Mouse (Mus musculus): ENCODE measurements around the gene Sltm. TPM values are rescaled to one million over a fixed set of nuclear protein-coding genes. Genes with fewer than 3 reads are reported as not detected.

The Sltm gene
- polyA plus RNA-seq (2012; rRNA removed; ENCODE audit: low replicate concordance) = 6.5 and 9.1 TPM in 2 replicates

GRCm38 (mm10) chr9:70542305-70543041, at the start of gene Sltm:
Gene Sltm, plus strand, starts transcription at chr9:70542754.

DNA sequence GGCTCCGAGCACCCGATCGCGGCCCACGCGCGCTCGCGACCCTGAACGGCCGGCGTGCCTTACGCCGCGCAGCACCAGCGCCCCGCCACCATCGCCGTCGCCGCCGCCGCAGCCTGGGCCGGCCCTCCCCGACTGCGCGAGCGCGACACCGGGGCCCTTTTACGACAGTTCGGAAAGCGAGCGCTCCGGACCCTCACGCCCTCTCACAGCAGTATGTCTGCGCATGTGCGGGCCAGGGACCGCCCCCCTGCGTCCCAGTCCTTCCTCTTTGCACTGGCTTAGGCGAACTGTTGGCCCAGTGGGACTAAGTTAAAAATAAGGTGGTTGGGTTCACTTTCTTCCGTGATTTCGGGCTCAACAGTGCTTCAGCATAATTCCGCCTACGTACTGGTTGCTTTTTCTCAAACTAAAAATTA, 38.9 kb upstream of the Sltm start, which contains the start of gene Rnf111:
Gene Rnf111 (minus strand): TSS at position 100 of the 416 bp plus-strand sequence.

Other genes with a start within 250 kb of the Sltm start
- 2.6 and 2.7 TPM in 2 replicates for gene Ccnb2, start 121.2 kb upstream of the Sltm start, polyA plus RNA-seq (2012; rRNA removed; ENCODE audit: low replicate concordance)
- 55.2 and 57.3 TPM in 2 replicates for gene Rnf111, start 39.0 kb upstream of the Sltm start, polyA plus RNA-seq (2012; rRNA removed; ENCODE audit: low replicate concordance)
- gene Gm10642, start 113.5 kb downstream of the Sltm start, polyA plus RNA-seq (2012; rRNA removed; ENCODE audit: low replicate concordance) = 0.96 and 8.8 TPM in 2 replicates
- gene Mindy2, start 114.4 kb downstream of the Sltm start, polyA plus RNA-seq (2012; rRNA removed; ENCODE audit: low replicate concordance) = 8.6 and 21.3 TPM in 2 replicates
- 23.6 and 46.9 TPM in 2 replicates for gene Adam10, start 136.2 kb downstream of the Sltm start, polyA plus RNA-seq (2012; rRNA removed; ENCODE audit: low replicate concordance)